Mouse (Mus musculus): ENCODE results near the gene Tmcc3. TPM values are rescaled to one million over a fixed set of nuclear protein-coding genes. Genes with fewer than 3 reads are reported as not detected.
"Not testable (repeated sequence)": the region's sequence is repeated elsewhere in the genome, so short reads cannot be mapped to it uniquely, and the experiment has no call there.

Tmcc3 gene
- polyA plus RNA-seq, 1 experiment = not detected

GRCm38 (mm10) chr10:94584851-94585359, 273.2 kb downstream of the Tmcc3 start:
- no peak overlapping the region for H3K27ac ChIP-seq (ENCODE audit: insufficient read depth, low read depth, low read length)
- no peak for TF ChIP-seq CTCF (IDR thresholded peaks at IDR 0.05; ENCODE audit: insufficient read depth, low read depth, low read length)
- no peak for TF ChIP-seq POLR2A (IDR thresholded peaks at IDR 0.05; ENCODE audit: insufficient read depth, low read depth, low read length)
- no peak overlapping the region for H3K4me3 ChIP-seq (ENCODE audit: insufficient read depth, low read depth, low read length)
- H3K4me1 ChIP-seq (ENCODE audit: control insufficient read depth, insufficient read depth, low read length) = peaks cover 17% of the 10 kb centered on the region
- WGBS = 25% methylated on average over 17 of the region's 17 CpGs

GRCm38 (mm10) chr10:94585819-94586218, 274.1 kb downstream of the Tmcc3 start:
- Histone ChIP-seq H3K4me1 (ENCODE audit: control insufficient read depth, insufficient read depth, low read length) (peaks cover 17% of the 10 kb centered on the region), H3K27ac (ENCODE audit: insufficient read depth, low read depth, low read length) (no peak overlapping the region), H3K4me3 (ENCODE audit: insufficient read depth, low read depth, low read length) (no peak overlapping the region)
- 85% methylated on average over 8 of the region's 8 CpGs for WGBS
- TF ChIP-seq POLR2A (IDR thresholded peaks at IDR 0.05; ENCODE audit: insufficient read depth, low read depth, low read length) (no peak), CTCF (IDR thresholded peaks at IDR 0.05; ENCODE audit: insufficient read depth, low read depth, low read length) (no peak)

- 85% methylated on average over 5 of the region's 5 CpGs for WGBS
- H3K27ac ChIP-seq (ENCODE audit: insufficient read depth, low read depth, low read length) = no peak overlapping the region
- TF ChIP-seq CTCF (IDR thresholded peaks at IDR 0.05; ENCODE audit: insufficient read depth, low read depth, low read length) (no peak), POLR2A (IDR thresholded peaks at IDR 0.05; ENCODE audit: insufficient read depth, low read depth, low read length) (no peak)
- no peak overlapping the region for H3K4me3 ChIP-seq (ENCODE audit: insufficient read depth, low read depth, low read length)
- H3K4me1 ChIP-seq (ENCODE audit: control insufficient read depth, insufficient read depth, low read length) = peaks cover 17% of the 10 kb centered on the region
These were observed 277.2 kb downstream of the Tmcc3 start for GRCm38 (mm10) chr10:94588976-94589375.

- TF ChIP-seq CTCF (IDR thresholded peaks at IDR 0.05; ENCODE audit: insufficient read depth, low read depth, low read length) (no peak), POLR2A (IDR thresholded peaks at IDR 0.05; ENCODE audit: insufficient read depth, low read depth, low read length) (no peak)
- WGBS = 83% methylated on average over 9 of the region's 9 CpGs
- H3K4me1 ChIP-seq (ENCODE audit: control insufficient read depth, insufficient read depth, low read length) = peaks cover 4% of the 10 kb centered on the region; the same call in 1 of the 2 replicates
- H3K4me3 ChIP-seq (ENCODE audit: insufficient read depth, low read depth, low read length) = no peak overlapping the region
- H3K27ac ChIP-seq (ENCODE audit: insufficient read depth, low read depth, low read length) = no peak overlapping the region
These were observed 284.0 kb downstream of the Tmcc3 start for GRCm38 (mm10) chr10:94595705-94596104.

- 86% methylated on average over 2 of the region's 2 CpGs for WGBS
- not testable (repeated sequence) for H3K4me1 ChIP-seq (ENCODE audit: control insufficient read depth, insufficient read depth, low read length); H3K4me3 ChIP-seq (ENCODE audit: insufficient read depth, low read depth, low read length); H3K27ac ChIP-seq (ENCODE audit: insufficient read depth, low read depth, low read length)
These were observed 288.1 kb downstream of the Tmcc3 start for GRCm38 (mm10) chr10:94599846-94600245.

GRCm38 (mm10) chr10:94601034-94601433, 289.3 kb downstream of the Tmcc3 start:
- H3K4me1 ChIP-seq (ENCODE audit: control insufficient read depth, insufficient read depth, low read length) = peaks cover 4% of the 10 kb centered on the region; the same call in 1 of the 2 replicates
- TF ChIP-seq POLR2A (IDR thresholded peaks at IDR 0.05; ENCODE audit: insufficient read depth, low read depth, low read length) = no peak
- WGBS = 94% methylated on average over 6 of the region's 6 CpGs
- no peak overlapping the region for H3K4me3 ChIP-seq (ENCODE audit: insufficient read depth, low read depth, low read length)
- no peak overlapping the region for H3K27ac ChIP-seq (ENCODE audit: insufficient read depth, low read depth, low read length)

GRCm38 (mm10) chr10:94605491-94605890, 293.7 kb downstream of the Tmcc3 start:
- TF ChIP-seq POLR2A (IDR thresholded peaks at IDR 0.05; ENCODE audit: insufficient read depth, low read depth, low read length) (no peak), CTCF (IDR thresholded peaks at IDR 0.05; ENCODE audit: insufficient read depth, low read depth, low read length) (no peak)
- Histone ChIP-seq H3K4me1 (ENCODE audit: control insufficient read depth, insufficient read depth, low read length) (no peaks in the 10 kb centered on the region), H3K4me3 (ENCODE audit: insufficient read depth, low read depth, low read length) (no peak overlapping the region), H3K27ac (ENCODE audit: insufficient read depth, low read depth, low read length) (no peak overlapping the region)
- WGBS = 95% methylated on average over 4 of the region's 4 CpGs

- Histone ChIP-seq H3K4me3 (ENCODE audit: insufficient read depth, low read depth, low read length) (no peak overlapping the region), H3K4me1 (ENCODE audit: control insufficient read depth, insufficient read depth, low read length) (no peaks in the 10 kb centered on the region), H3K27ac (ENCODE audit: insufficient read depth, low read depth, low read length) (no peak overlapping the region)
- WGBS = 57% methylated on average over 5 of the region's 5 CpGs
- TF ChIP-seq CTCF (IDR thresholded peaks at IDR 0.05; ENCODE audit: insufficient read depth, low read depth, low read length) = peak; percentile 61
- TF ChIP-seq POLR2A (IDR thresholded peaks at IDR 0.05; ENCODE audit: insufficient read depth, low read depth, low read length) = no peak
These were observed 297.6 kb downstream of the Tmcc3 start for GRCm38 (mm10) chr10:94609309-94609777.

GRCm38 (mm10) chr10:94611228-94611968, 299.6 kb downstream of the Tmcc3 start:
- TF ChIP-seq POLR2A (IDR thresholded peaks at IDR 0.05; ENCODE audit: insufficient read depth, low read depth, low read length) (no peak), CTCF (IDR thresholded peaks at IDR 0.05; ENCODE audit: insufficient read depth, low read depth, low read length) (no peak)
- Histone ChIP-seq H3K4me3 (ENCODE audit: insufficient read depth, low read depth, low read length) (no peak overlapping the region), H3K4me1 (ENCODE audit: control insufficient read depth, insufficient read depth, low read length) (no peaks in the 10 kb centered on the region), H3K27ac (ENCODE audit: insufficient read depth, low read depth, low read length) (no peak overlapping the region)
- 61% methylated on average over 13 of the region's 13 CpGs for WGBS
